Mouse (Mus musculus) cerebellum, adult 2 months (tissue): ENCODE data around the gene Keg1. TPM values are rescaled to one million over a fixed set of nuclear protein-coding genes. Genes with fewer than 3 reads are reported as not detected.
"Not testable (repeated sequence)": the region's sequence is repeated elsewhere in the genome, so short reads cannot be mapped to it uniquely, and the experiment has no call there.

Source experiments
- DNase-seq, 2 experiments: peaks; one replicate each; pipeline ENCODE4 v3.0.0; 2021
- H3K27ac ChIP-seq: fragments of 200-500 bp; 2 replicates; pipeline ENCODE4 v1.5.1; 2012; ENCODE audit warnings: low read length, control low read depth, inconsistent platforms; ENCODE audit not compliant: insufficient read depth
- H3K27me3 ChIP-seq: fragments of 200-500 bp; 2 replicates; pipeline ENCODE4 v1.6.1; 2012; ENCODE audit warnings: inconsistent platforms, mild to moderate bottlenecking, low read length, moderate library complexity; ENCODE audit not compliant: control insufficient read depth, insufficient read depth
- H3K4me1 ChIP-seq: fragments of 200-500 bp; 2 replicates; pipeline ENCODE4 v1.6.1; 2011; ENCODE audit warnings: low read length; ENCODE audit not compliant: control insufficient read depth, insufficient read depth
- H3K4me3 ChIP-seq: fragments of 200-500 bp; replicated peaks from 2 replicates; pipeline ENCODE3; 2011; ENCODE audit warnings: mild to moderate bottlenecking, low read depth, low read length, control low read depth; ENCODE audit not compliant: insufficient read depth
- CTCF ChIP-seq: fragments of 200-500 bp; IDR thresholded peaks from 2 replicates; pipeline ENCODE4 v1.5.1; 2011; ENCODE audit warnings: low read depth, mild to moderate bottlenecking, control low read depth, low read length, moderate library complexity, borderline replicate concordance; ENCODE audit not compliant: insufficient read depth
- POLR2A ChIP-seq: fragments of 200-500 bp; IDR thresholded peaks from 2 replicates; pipeline ENCODE4 v1.6.1; 2011; ENCODE audit warnings: low read length, control low read depth, borderline replicate concordance; ENCODE audit not compliant: insufficient read depth
- WGBS: fragments of 180-500 bp; shearing (Covaris S2); methylation state at CpG from one replicate; pipeline ENCODE4 v1.1.7; 2018; 5-methylcytosine and 5-hydroxymethylcytosine counted together
- polyA plus RNA-seq: library from polyadenylated mRNA; depleted of rRNA; stranded (reverse); fragments of >200 nt; gene quantifications from 2 replicates; pipeline ENCODE4 v1.2.3, GENCODE M21; 2012; rRNA removed

The Keg1 gene
- polyA plus RNA-seq: not detected in 2 replicates

DNA sequence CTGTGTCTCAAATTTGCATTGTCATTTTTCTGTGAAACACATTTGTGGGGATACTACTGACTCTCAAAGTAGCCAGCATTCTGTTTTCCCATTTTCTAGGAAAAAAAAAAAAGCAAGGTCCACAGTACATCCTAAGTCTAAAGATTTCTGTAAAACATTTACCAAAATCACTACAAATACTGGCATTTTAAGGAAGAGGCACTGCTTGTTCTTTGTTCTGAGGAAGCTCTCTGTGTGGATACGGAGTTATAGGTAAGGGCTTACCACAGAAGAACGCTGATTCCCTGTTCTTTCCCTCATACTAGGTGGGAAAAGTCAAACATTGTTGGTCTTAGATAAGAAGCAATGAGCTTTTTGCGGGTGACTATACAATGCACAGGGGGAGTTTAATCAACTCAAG is at the start of gene Keg1:
Keg1 (plus strand) TSS at position 197 of the 400 bp plus-strand sequence.
- no peak within 1 kb of the TSS for H3K27ac ChIP-seq
- H3K27me3 ChIP-seq: no peaks in the 10 kb centered on the region
- DNase-seq: no peak
- whole genome bisulfite sequencing: 87% methylated on average over 3 of the region's 3 CpGs
- TF ChIP-seq POLR2A (no peak), CTCF (no peak)
- H3K4me3 ChIP-seq: no peak within 1 kb of the TSS
- no peaks in the 10 kb centered on the region for H3K4me1 ChIP-seq

DNA sequence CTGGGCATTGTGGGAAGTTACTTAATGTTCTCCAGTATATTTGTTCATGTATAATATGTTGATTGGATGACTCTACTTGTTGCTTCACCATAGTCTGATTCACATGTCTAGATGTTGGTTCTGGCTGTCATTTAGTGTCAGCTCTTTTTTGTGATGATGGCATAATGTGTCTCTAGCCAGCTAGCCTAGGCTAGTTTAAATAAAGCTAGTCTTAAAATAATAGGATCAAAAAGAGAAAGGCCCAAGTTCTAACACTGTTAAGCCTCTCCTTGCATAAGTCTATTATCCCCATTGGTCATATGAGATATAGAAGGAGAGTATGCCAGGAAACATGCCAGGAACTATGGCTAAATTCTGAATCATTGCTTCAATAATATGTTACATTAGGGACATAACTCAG is 46.1 kb upstream of the Keg1 start:
- Histone ChIP-seq H3K27ac (no peak overlapping the region), H3K4me3 (no peak overlapping the region), H3K4me1 (no peaks in the 10 kb centered on the region), H3K27me3 (no peaks in the 10 kb centered on the region)
- DNase-seq: no peak
- TF ChIP-seq POLR2A (no peak), CTCF (no peak)

DNA sequence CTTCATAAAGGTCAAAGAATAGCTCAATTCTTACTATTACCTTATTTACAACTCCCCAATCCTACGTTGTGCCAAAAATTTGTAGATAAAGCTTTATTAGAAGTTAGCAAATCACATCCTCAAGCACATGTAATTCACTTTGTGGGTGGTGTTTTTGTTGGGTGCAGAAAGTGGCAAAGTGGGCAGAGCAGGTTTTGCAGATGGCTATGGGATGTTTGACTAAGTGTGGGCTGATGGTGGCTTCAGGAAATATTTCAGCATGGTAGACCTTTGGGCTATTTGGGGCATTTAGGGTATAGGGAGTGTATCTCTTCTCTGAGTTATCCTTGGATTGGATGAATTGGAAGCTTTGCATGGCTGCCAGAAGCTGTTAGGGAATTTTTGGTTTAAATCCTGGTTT is 29.4 kb upstream of the Keg1 start:
- H3K4me1 ChIP-seq: no peaks in the 10 kb centered on the region
- H3K4me3 ChIP-seq: no peak overlapping the region
- DNase-seq: no peak
- TF ChIP-seq POLR2A (no peak), CTCF (no peak)
- H3K27me3 ChIP-seq: no peaks in the 10 kb centered on the region
- no peak overlapping the region for H3K27ac ChIP-seq
- 69% methylated on average over 1 of the region's 1 CpGs for WGBS

DNA sequence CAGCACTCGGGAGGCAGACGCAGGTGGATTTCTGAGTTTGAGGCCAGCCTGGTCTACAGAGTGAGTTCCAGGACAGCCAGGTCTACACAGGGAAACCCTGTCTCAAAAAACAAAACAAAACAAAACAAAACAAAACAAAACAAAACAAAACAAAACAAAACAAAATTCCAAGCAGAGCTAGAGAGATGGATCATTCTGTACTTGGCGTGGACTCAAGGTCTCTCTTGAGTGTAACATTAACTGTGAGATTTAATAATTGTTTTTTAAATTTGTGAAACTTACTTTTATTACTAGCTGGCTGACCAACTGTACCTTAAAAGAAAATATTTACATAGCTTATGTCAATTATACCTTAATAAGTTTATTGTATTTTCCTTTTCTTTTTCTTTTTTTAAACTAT is 27.0 kb upstream of the Keg1 start:
- H3K27me3 ChIP-seq, H3K4me3 ChIP-seq, DNase-seq, H3K27ac ChIP-seq, H3K4me1 ChIP-seq: not testable (repeated sequence)
- WGBS: 93% methylated on average over 3 of the region's 3 CpGs

DNA sequence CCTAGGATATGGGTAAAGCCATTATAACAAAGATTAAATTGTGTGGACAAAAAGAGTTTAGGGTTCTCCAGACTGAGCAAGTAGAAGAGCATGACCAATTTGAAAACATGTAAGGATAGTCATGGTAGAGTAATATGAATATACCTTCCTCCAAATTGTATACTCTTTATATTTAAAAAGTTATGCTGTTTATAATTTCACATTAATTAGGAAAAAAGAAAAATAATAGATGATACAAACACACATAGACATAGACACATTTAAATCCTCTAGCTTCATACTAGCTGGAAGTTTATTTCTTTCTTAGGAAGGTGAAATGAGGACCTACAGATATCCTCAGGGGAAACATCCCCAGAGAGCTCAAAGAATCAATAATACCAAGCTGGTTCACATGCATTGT is 25.4 kb upstream of the Keg1 start, which contains the start of gene Olfr1442:
Olfr1442 (plus strand) TSS at position 301 of the 400 bp plus-strand sequence.
- Histone ChIP-seq H3K4me3 (no peak within 1 kb of the TSS), H3K27ac (no peak within 1 kb of the TSS), H3K27me3 (no peaks in the 10 kb centered on the region), H3K4me1 (no peaks in the 10 kb centered on the region)
- TF ChIP-seq CTCF (no peak), POLR2A (no peak)
- no peak for DNase-seq

DNA sequence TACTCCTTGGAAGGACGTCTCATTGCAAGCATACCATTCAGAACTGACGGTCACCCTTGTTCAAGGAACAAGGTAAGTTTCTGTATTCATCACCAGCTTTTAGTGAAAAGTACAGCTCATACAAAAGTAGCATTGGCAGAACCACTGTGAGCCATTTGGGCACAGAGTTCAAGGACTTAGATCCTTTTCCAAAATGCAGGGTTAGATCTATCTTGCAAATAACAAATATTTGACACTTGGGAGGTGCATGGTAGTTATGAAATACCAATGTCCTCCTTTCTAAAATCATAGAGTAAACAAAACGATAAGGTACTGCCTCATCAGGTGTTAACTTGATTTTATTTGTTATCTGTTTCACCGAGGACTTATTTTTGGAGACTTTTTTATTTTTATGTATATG is 24.5 kb upstream of the Keg1 start:
- no peak for TF ChIP-seq POLR2A
- no peak for TF ChIP-seq CTCF
- Histone ChIP-seq H3K27me3 (no peaks in the 10 kb centered on the region), H3K27ac (no peak overlapping the region), H3K4me3 (no peak overlapping the region), H3K4me1 (no peaks in the 10 kb centered on the region)
- 87% methylated on average over 4 of the region's 4 CpGs for WGBS
- no peak for DNase-seq

DNA sequence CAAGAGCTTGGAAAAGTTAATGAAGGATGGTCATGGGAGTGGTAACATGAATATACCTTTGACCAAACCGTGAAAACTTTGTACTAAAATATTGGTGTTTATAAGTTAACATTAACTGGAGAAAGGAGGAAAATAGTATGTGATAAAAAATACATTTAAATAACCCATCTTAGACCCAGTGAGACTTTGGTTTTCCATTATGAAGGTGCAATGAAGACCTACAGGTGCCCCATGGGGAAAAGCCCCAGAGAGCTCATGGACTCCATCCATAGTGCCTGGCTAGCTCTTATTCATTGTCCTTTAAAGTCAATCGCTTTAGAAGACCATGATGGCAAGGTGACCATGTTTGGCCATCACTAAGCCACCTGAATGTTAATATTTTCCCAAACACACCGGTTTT is 17.8 kb upstream of the Keg1 start, which contains the start of gene Olfr1443:
Olfr1443 (plus strand) TSS at position 301 of the 400 bp plus-strand sequence.
- 66% methylated on average over 3 of the region's 3 CpGs for WGBS
- H3K27me3 ChIP-seq: no peaks in the 10 kb centered on the region
- TF ChIP-seq POLR2A (no peak), CTCF (no peak)

DNA sequence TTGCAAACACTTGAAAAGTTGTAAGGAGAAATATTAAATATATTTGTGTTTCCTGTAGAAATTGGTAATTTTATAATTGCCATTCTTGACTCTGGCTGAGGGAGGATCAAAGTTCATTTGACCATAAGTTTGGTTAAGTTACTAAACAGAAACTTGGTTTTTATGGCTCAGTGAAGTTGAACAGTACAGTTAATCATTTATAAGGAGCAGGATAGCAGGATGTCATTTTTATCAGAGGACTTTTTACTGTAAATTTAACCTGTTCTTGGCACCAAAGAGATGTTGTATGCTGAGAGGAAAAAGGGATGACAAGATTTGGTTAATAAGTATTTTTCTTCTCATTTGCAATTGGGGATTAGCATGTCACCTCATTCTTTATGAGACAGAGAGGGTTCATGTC is 10.9 kb upstream of the Keg1 start:
- no peaks in the 10 kb centered on the region for H3K27me3 ChIP-seq
- no peak overlapping the region for H3K27ac ChIP-seq
- TF ChIP-seq POLR2A (no peak), CTCF (no peak)
- H3K4me1 ChIP-seq: no peaks in the 10 kb centered on the region
- H3K4me3 ChIP-seq: no peak overlapping the region
- DNase-seq: no peak

More for the DNA sequence above, 17.8 kb upstream of the Keg1 start, which contains the start of gene Olfr1443:
- no peak within 1 kb of the TSS for H3K4me3 ChIP-seq
- DNase-seq: no peak
- no peaks in the 10 kb centered on the region for H3K4me1 ChIP-seq
- no peak within 1 kb of the TSS for H3K27ac ChIP-seq
